Mouse (Mus musculus) hindbrain, embryonic 16.5 days (tissue): Measurements from ENCODE around the gene Hdhd5. TPM values are rescaled to one million over a fixed set of nuclear protein-coding genes. Genes with fewer than 3 reads are reported as not detected.

Experiments used
- ATAC-seq: fragments of 200-750 bp; cut with Nextera tagmentation; 2 replicates; pipeline ENCODE4 v1.8.0; 2017; ENCODE audit warnings: moderate TSS enrichment, moderate library complexity
- H3K27ac ChIP-seq: fragments of 300-500 bp; sonication (generic); 2 replicates; pipeline ENCODE4 v1.5.1; 2014; ENCODE audit warnings: low read depth, mild to moderate bottlenecking, control low read depth, low read length, moderate library complexity
- H3K27me3 ChIP-seq: fragments of 300-500 bp; sonication (generic); replicated peaks from 2 replicates; pipeline ENCODE4 v1.6.1; 2014; ENCODE audit warnings: low read length; ENCODE audit not compliant: control insufficient read depth, insufficient read depth
- H3K36me3 ChIP-seq: fragments of 300-500 bp; sonication (generic); 2 replicates; pipeline ENCODE4 v1.6.1; 2014; ENCODE audit warnings: mild to moderate bottlenecking, low read length, moderate library complexity, mixed read lengths; ENCODE audit not compliant: control insufficient read depth, insufficient read depth
- H3K4me1 ChIP-seq: fragments of 300-500 bp; sonication (generic); 2 replicates; pipeline ENCODE4 v1.6.1; 2014; ENCODE audit warnings: low read depth, low read length; ENCODE audit not compliant: control insufficient read depth, insufficient read depth
- H3K4me2 ChIP-seq: fragments of 300-500 bp; sonication (generic); 2 replicates; pipeline ENCODE4 v1.6.1; 2014; ENCODE audit warnings: mild to moderate bottlenecking, low read length, control low read depth, moderate library complexity
- H3K4me3 ChIP-seq: fragments of 300-500 bp; sonication (generic); 2 replicates; pipeline ENCODE4 v1.5.1; 2014; ENCODE audit warnings: mild to moderate bottlenecking, low read length, control low read depth, moderate library complexity
- H3K9ac ChIP-seq: fragments of 300-500 bp; sonication (generic); 2 replicates; pipeline ENCODE4 v1.6.1; 2014; ENCODE audit warnings: low read depth, mild to moderate bottlenecking, control low read depth, low read length, moderate library complexity
- H3K9me3 ChIP-seq: fragments of 300-500 bp; sonication (generic); 2 replicates; pipeline ENCODE4 v1.6.1; 2014; ENCODE audit warnings: mild to moderate bottlenecking, low read length, moderate library complexity; ENCODE audit not compliant: control insufficient read depth
- WGBS: fragments of 180-500 bp; shearing (Covaris S2); extraction: QIAGEN DNeasy Blood & Tissue Kit; methylation state at CpG from one replicate; pipeline ENCODE4 v1.1.7; 2014; 5-methylcytosine and 5-hydroxymethylcytosine counted together
- polyA plus RNA-seq: library from polyadenylated mRNA; unstranded; fragments of >200 nt; fragmentation: Nextera tagmentation; extraction: Ambion mirVana; gene quantifications from 2 replicates; pipeline ENCODE4 v1.2.1, GENCODE M21; 2015

Hdhd5 gene
- polyA plus RNA-seq, 1 experiment from 2014 or later, result 16.6 TPM

DNA sequence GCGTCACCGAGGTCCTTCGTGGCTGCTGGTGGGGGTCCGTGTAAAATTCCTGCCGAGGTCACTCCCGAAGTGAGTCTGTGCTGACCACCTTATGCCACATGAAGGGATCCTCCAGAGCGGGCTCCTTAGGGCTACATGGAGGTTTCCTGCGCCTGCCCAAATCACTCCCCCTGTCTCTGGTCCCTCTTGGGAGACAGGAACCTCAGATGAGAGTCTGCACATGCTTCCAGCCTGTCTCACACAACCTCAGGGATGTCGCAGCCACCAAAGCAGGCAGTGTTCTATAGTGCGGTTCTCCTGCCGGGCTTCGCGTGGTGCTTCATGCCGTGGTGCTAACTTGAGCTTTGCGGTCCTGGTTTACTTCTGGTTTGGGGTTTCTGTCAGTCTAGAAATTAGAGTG lies 69.9 kb downstream of the Hdhd5 start:
- Histone ChIP-seq H3K36me3 (no peaks in the 10 kb centered on the region), H3K4me2 (no peak overlapping the region), H3K9ac (no peak overlapping the region), H3K27ac (no peak overlapping the region), H3K4me3 (no peak overlapping the region), H3K27me3 (peaks cover 20% of the 10 kb centered on the region), H3K4me1 (peaks cover 4% of the 10 kb centered on the region; the same call in 1 of the 2 replicates), H3K9me3 (no peaks in the 10 kb centered on the region)
- no peak for ATAC-seq
- WGBS, result 68% methylated on average over 15 of the region's 15 CpGs

Other genes starting within 250 kb of the Hdhd5 start
- 0.14 TPM in 1 of 2 replicates, not detected in the other for gene D330020A13Rik, start 237.0 kb downstream of the Hdhd5 start, polyA plus RNA-seq
- gene B4galnt3, start 236.8 kb downstream of the Hdhd5 start, polyA plus RNA-seq, result 0.20 and 0.24 TPM in 2 replicates
- 26.3 and 29.0 TPM in 2 replicates for gene Kdm5a, start 167.2 kb downstream of the Hdhd5 start, polyA plus RNA-seq
- 11.7 and 12.1 TPM in 2 replicates for gene Ccdc77, start 166.9 kb downstream of the Hdhd5 start, polyA plus RNA-seq
- gene Il17ra, start 68.1 kb downstream of the Hdhd5 start, polyA plus RNA-seq, result 4.9 and 6.1 TPM in 2 replicates
- gene Tmem121b, start 37.5 kb downstream of the Hdhd5 start, polyA plus RNA-seq, result 2.6 and 2.7 TPM in 2 replicates
- gene Cecr2, start 135.1 kb upstream of the Hdhd5 start, polyA plus RNA-seq, result 1.8 and 2.0 TPM in 2 replicates
- 28.4 and 35.8 TPM in 2 replicates for gene Slc25a18, start 242.3 kb upstream of the Hdhd5 start, polyA plus RNA-seq